Mouse (Mus musculus) thymus, adult 2 months (tissue): ENCODE measurements around the gene Gpr150.

Experiments
- CTCF ChIP-seq: fragments of 200-500 bp; IDR thresholded peaks from 2 replicates; pipeline ENCODE4 v1.5.1; 2012; ENCODE audit warnings: mild to moderate bottlenecking, control low read depth, low read length, moderate library complexity, borderline replicate concordance; ENCODE audit not compliant: control insufficient read depth, poor library complexity, insufficient read depth; ENCODE audit errors: extremely low read depth
- POLR2A ChIP-seq: fragments of 200-500 bp; IDR thresholded peaks from 2 replicates; pipeline ENCODE4 v1.6.1; 2012; ENCODE audit warnings: mild to moderate bottlenecking, low read length, control low read depth, moderate library complexity; ENCODE audit not compliant: control insufficient read depth, poor library complexity, insufficient read depth; ENCODE audit errors: extremely low read depth

DNA sequence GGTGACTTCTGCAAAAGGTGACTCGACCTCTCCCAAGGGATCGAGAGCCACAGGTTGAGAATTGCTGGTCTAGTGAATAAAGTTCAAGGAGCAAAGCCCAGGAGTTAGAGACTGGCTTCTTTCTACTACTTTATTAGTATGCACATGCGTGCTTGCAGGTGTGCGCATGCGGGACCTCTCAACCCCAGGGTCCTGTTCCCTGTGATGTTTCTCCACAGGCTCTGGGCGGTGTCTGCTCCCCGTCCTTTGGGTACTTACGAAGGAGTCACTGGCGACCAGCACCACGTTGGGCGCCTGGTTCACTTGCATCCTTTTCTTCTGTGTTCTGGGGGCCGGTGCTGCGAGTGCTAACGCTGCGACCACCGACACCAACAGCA lies 41.3 kb upstream of the Gpr150 start:
- no peak for TF ChIP-seq CTCF
- no peak for TF ChIP-seq POLR2A
